16 mouse cellular contexts compared by ENCODE assay signal in genomic region chr9:61660191-61660590, GRCm38 (mm10).
"Had no signal": no experiment of that assay in that cellular context is flagged by ENCODE, and none has a peak within 500 bp of the region (broad histone marks: within the 10 kb centered on the region; RNA-seq: fewer than 3 reads in every experiment).

No protein-coding gene starts in this region.

- H3K4me1 ChIP-seq: neural tube, embryonic 13.5 days; stomach, embryonic 15.5 days had no signal

- H3K27me3 ChIP-seq: neural tube, embryonic 13.5 days; stomach, embryonic 15.5 days had no signal

- DNase-seq: retina, postnatal 1 day; right cerebral cortex, adult 18-20 months; right cerebral cortex, postnatal 14 days; right cerebral cortex, postnatal 25 days; right cerebral cortex, postnatal 4 days; spleen, adult 18-20 months; thymus, adult 18-20 months; thymus, adult 2 months; thymus, postnatal 14 days; thymus, postnatal 25 days; thymus, postnatal 36 days; thymus, postnatal 4 days had no signal

- H3K4me3 ChIP-seq: neural tube, embryonic 13.5 days; neural tube, embryonic 15.5 days; stomach, embryonic 15.5 days had no signal

- H3K36me3 ChIP-seq: neural tube, embryonic 13.5 days; neural tube, embryonic 15.5 days; stomach, embryonic 15.5 days had no signal

- H3K27ac ChIP-seq: neural tube, embryonic 13.5 days; neural tube, embryonic 15.5 days; stomach, embryonic 15.5 days; stomach, postnatal 0 days had no signal

- H3K9me3 ChIP-seq: neural tube, embryonic 13.5 days; neural tube, embryonic 15.5 days; stomach, embryonic 15.5 days had no signal

- H3K9ac ChIP-seq: neural tube, embryonic 13.5 days; neural tube, embryonic 15.5 days; stomach, embryonic 15.5 days had no signal
